Mouse (Mus musculus): ENCODE data around the gene Tenm3. TPM values are rescaled to one million over a fixed set of nuclear protein-coding genes. Genes with fewer than 3 reads are reported as not detected.

The Tenm3 gene
- polyA plus RNA-seq, 2 experiments: 2.2 to 3.1 TPM

DNA sequence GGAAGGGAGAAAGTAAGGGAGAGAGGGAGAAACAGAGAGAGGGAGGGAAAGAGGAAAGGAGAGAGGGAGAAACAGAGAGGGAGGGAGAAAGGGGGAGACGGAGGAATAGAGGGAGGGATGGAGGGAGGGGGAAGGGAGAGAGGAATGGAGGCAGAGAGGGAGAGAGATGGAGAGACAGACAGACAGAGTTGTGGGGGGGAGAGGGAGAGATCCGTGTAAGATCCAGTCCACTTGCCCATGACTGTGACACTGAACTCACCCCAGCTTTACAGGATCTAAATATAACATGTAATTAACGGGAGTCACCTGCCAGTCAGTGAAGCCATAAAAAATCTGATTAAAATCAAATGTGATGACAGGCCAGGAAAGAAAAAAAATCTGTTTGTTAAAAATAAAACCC, 172.9 kb downstream of the Tenm3 start:
- Histone ChIP-seq H3K36me3 (replicated peaks; ENCODE audit: control insufficient read depth, insufficient read depth, low read depth) (no peaks in the 10 kb centered on the region), H3K4me2 (ENCODE audit: low read depth) (no peak overlapping the region), H3K4me1 (replicated peaks; ENCODE audit: control insufficient read depth in 2 of 2, insufficient read depth in 2 of 2, low read length in 1 of 2) (no peaks in the 10 kb centered on the region), H3K9me3 (ENCODE audit: control insufficient read depth, low read length) (no peaks in the 10 kb centered on the region), H3K27ac (no peak overlapping the region), H3K4me3 (ENCODE audit: insufficient read depth in 1 of 2, low read depth in 2 of 2, low read length in 2 of 2) (no peak overlapping the region), H3K9ac (replicated peaks) (no peak overlapping the region), H3K27me3 (ENCODE audit: control insufficient read depth, insufficient read depth, low read length) (no peaks in the 10 kb centered on the region)
- WGBS (ENCODE audit: insufficient replicate concordance): 51% methylated on average over 3 of the region's 3 CpGs
- ATAC-seq (ENCODE audit: insufficient read depth): no peak
- no peak for DNase-seq (ENCODE audit: low read depth in 3 of 3, low spot score in 3 of 3)
- TF ChIP-seq EP300 (IDR thresholded peaks at IDR 0.05; ENCODE audit: low read depth): no peak
- no peak for TF ChIP-seq CTCF (IDR thresholded peaks at IDR 0.05; ENCODE audit: low read depth)

GRCm38 (mm10) chr8:48670387-48670786, 173.4 kb downstream of the Tenm3 start:
- no peak overlapping the region for H3K27ac ChIP-seq
- no peak overlapping the region for H3K4me3 ChIP-seq (ENCODE audit: insufficient read depth in 1 of 2, low read depth in 2 of 2, low read length in 2 of 2)
- no peak overlapping the region for H3K4me2 ChIP-seq (ENCODE audit: low read depth)

DNA sequence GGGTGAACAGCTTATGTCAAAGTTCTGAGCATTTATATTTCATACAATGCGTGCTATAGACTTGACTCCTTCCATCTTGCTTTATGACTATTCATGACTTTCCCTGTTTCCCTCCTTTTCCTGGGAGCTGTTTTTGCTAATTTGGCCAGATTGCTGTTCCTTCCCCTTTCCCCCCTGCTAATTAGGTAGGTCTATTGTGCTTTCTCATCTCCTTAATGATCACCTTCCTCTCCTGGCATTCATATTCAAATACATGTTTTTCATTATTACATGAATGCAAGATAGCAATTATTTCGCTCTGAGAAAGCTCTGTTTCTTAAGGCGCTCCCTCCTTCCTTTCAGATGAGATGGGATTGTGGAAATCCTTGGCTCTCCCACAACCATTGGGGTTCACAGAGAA, 178.6 kb downstream of the Tenm3 start:
- ATAC-seq (ENCODE audit: insufficient read depth): no peak
- DNase-seq (ENCODE audit: low read depth in 3 of 3, low spot score in 3 of 3): no peak
- no peak overlapping the region for H3K4me2 ChIP-seq (ENCODE audit: low read depth)
- no peak overlapping the region for H3K4me3 ChIP-seq (ENCODE audit: insufficient read depth in 1 of 2, low read depth in 2 of 2, low read length in 2 of 2)
- TF ChIP-seq CTCF (IDR thresholded peaks at IDR 0.05; ENCODE audit: low read depth) (no peak), EP300 (IDR thresholded peaks at IDR 0.05; ENCODE audit: low read depth) (no peak)
- H3K9ac ChIP-seq (replicated peaks): no peak overlapping the region
- no peaks in the 10 kb centered on the region for H3K27me3 ChIP-seq (ENCODE audit: control insufficient read depth, insufficient read depth, low read length)
- no peaks in the 10 kb centered on the region for H3K36me3 ChIP-seq (replicated peaks; ENCODE audit: control insufficient read depth, insufficient read depth, low read depth)
- 65% methylated on average over 3 of the region's 3 CpGs for WGBS (ENCODE audit: insufficient replicate concordance)
- H3K27ac ChIP-seq: no peak overlapping the region
- H3K4me1 ChIP-seq (replicated peaks; ENCODE audit: control insufficient read depth in 2 of 2, insufficient read depth in 2 of 2, low read length in 1 of 2): no peaks in the 10 kb centered on the region
- no peaks in the 10 kb centered on the region for H3K9me3 ChIP-seq (ENCODE audit: control insufficient read depth, low read length)

More at GRCm38 (mm10) chr8:48670387-48670786, 173.4 kb downstream of the Tenm3 start:
- Histone ChIP-seq H3K4me1 (replicated peaks; ENCODE audit: control insufficient read depth in 2 of 2, insufficient read depth in 2 of 2, low read length in 1 of 2) (no peaks in the 10 kb centered on the region), H3K9ac (replicated peaks) (no peak overlapping the region), H3K27me3 (ENCODE audit: control insufficient read depth, insufficient read depth, low read length) (no peaks in the 10 kb centered on the region), H3K9me3 (ENCODE audit: control insufficient read depth, low read length) (no peaks in the 10 kb centered on the region), H3K36me3 (replicated peaks; ENCODE audit: control insufficient read depth, insufficient read depth, low read depth) (no peaks in the 10 kb centered on the region)
- DNase-seq (ENCODE audit: low read depth in 3 of 3, low spot score in 3 of 3) (no peak), ATAC-seq (ENCODE audit: insufficient read depth) (no peak)
- TF ChIP-seq EP300 (IDR thresholded peaks at IDR 0.05; ENCODE audit: low read depth) (no peak), CTCF (IDR thresholded peaks at IDR 0.05; ENCODE audit: low read depth) (no peak)
- WGBS (ENCODE audit: insufficient replicate concordance): 39% methylated on average over 1 of the region's 1 CpGs

GRCm38 (mm10) chr8:48659226-48659625, 184.5 kb downstream of the Tenm3 start:
- WGBS (ENCODE audit: insufficient replicate concordance): 50% methylated on average over 1 of the region's 1 CpGs
- Histone ChIP-seq H3K27ac (no peak overlapping the region), H3K4me2 (ENCODE audit: low read depth) (no peak overlapping the region), H3K9me3 (ENCODE audit: control insufficient read depth, low read length) (no peaks in the 10 kb centered on the region), H3K4me1 (replicated peaks; ENCODE audit: control insufficient read depth in 2 of 2, insufficient read depth in 2 of 2, low read length in 1 of 2) (no peaks in the 10 kb centered on the region), H3K9ac (replicated peaks) (no peak overlapping the region), H3K27me3 (ENCODE audit: control insufficient read depth, insufficient read depth, low read length) (no peaks in the 10 kb centered on the region), H3K36me3 (replicated peaks; ENCODE audit: control insufficient read depth, insufficient read depth, low read depth) (no peaks in the 10 kb centered on the region), H3K4me3 (ENCODE audit: insufficient read depth in 1 of 2, low read depth in 2 of 2, low read length in 2 of 2) (no peak overlapping the region)
- ATAC-seq (ENCODE audit: insufficient read depth): no peak
- no peak for DNase-seq (ENCODE audit: low read depth in 3 of 3, low spot score in 3 of 3)
- TF ChIP-seq EP300 (IDR thresholded peaks at IDR 0.05; ENCODE audit: low read depth) (no peak), CTCF (IDR thresholded peaks at IDR 0.05; ENCODE audit: low read depth) (no peak)

- H3K27ac ChIP-seq: no peak overlapping the region
- 59% methylated on average over 15 of the region's 15 CpGs for WGBS (ENCODE audit: insufficient replicate concordance)
- H3K9me3 ChIP-seq (ENCODE audit: control insufficient read depth, low read length): no peaks in the 10 kb centered on the region
- H3K4me1 ChIP-seq (replicated peaks; ENCODE audit: control insufficient read depth in 2 of 2, insufficient read depth in 2 of 2, low read length in 1 of 2): no peaks in the 10 kb centered on the region
- H3K4me2 ChIP-seq (ENCODE audit: low read depth): no peak overlapping the region
- no peak for DNase-seq (ENCODE audit: low read depth in 3 of 3, low spot score in 3 of 3)
- no peak overlapping the region for H3K4me3 ChIP-seq (ENCODE audit: insufficient read depth in 1 of 2, low read depth in 2 of 2, low read length in 2 of 2)
- no peaks in the 10 kb centered on the region for H3K36me3 ChIP-seq (replicated peaks; ENCODE audit: control insufficient read depth, insufficient read depth, low read depth)
- TF ChIP-seq CTCF (IDR thresholded peaks at IDR 0.05; ENCODE audit: low read depth) (no peak), EP300 (IDR thresholded peaks at IDR 0.05; ENCODE audit: low read depth) (no peak)
- no peak for ATAC-seq (ENCODE audit: insufficient read depth)
- no peak overlapping the region for H3K9ac ChIP-seq (replicated peaks)
- H3K27me3 ChIP-seq (ENCODE audit: control insufficient read depth, insufficient read depth, low read length): no peaks in the 10 kb centered on the region
These were observed 188.2 kb downstream of the Tenm3 start for GRCm38 (mm10) chr8:48655381-48656043.
